Mouse (Mus musculus) macrophage (primary cell): ENCODE measurements around the gene Klk1b11. TPM values are rescaled to one million over a fixed set of nuclear protein-coding genes. Genes with fewer than 3 reads are reported as not detected.

ENCODE experiments used
- polyA plus RNA-seq: library from polyadenylated mRNA; stranded (reverse); fragments of 250-400 nt; gene quantifications from 3 replicates; pipeline ENCODE4 v1.2.4, GENCODE M21; 2018; ENCODE audit warnings: inconsistent platforms

Klk1b11 gene
- polyA plus RNA-seq, 1 experiment from 2014 or later: 17.4 TPM

Other genes with a start within 250 kb of the Klk1b11 start
- not detected in 3 replicates for gene Klk12, start 227.0 kb upstream of the Klk1b11 start, polyA plus RNA-seq
- gene Klk11, start 221.3 kb upstream of the Klk1b11 start, polyA plus RNA-seq: not detected in 3 replicates
- gene Klk10, start 214.8 kb upstream of the Klk1b11 start, polyA plus RNA-seq: not detected in 3 replicates
- gene Klk9, start 204.0 kb upstream of the Klk1b11 start, polyA plus RNA-seq: not detected in 3 replicates
- not detected in 3 replicates for gene Klk8, start 198.3 kb upstream of the Klk1b11 start, polyA plus RNA-seq
- not detected in 3 replicates for gene Klk7, start 184.6 kb upstream of the Klk1b11 start, polyA plus RNA-seq
- gene Klk6, start 171.4 kb upstream of the Klk1b11 start, polyA plus RNA-seq: not detected in 3 replicates
- gene Klk5, start 153.9 kb upstream of the Klk1b11 start, polyA plus RNA-seq: not detected in 3 replicates
- gene Klk4, start 114.7 kb upstream of the Klk1b11 start, polyA plus RNA-seq: not detected in 3 replicates
- gene Klk15, start 62.1 kb upstream of the Klk1b11 start, polyA plus RNA-seq: not detected in 3 replicates
- not detected in 3 replicates for gene Klk1b8, start 45.2 kb upstream of the Klk1b11 start, polyA plus RNA-seq
- 0.91 to 5.8 TPM (median 2.6 TPM) in 3 replicates for gene Klk1b1, start 29.1 kb upstream of the Klk1b11 start, polyA plus RNA-seq
- 0.40 TPM in 1 of 3 replicates, not detected in the others for gene Klk1b9, start 19.8 kb upstream of the Klk1b11 start, polyA plus RNA-seq
- not detected in 3 replicates for gene Klk1b26, start 16.3 kb downstream of the Klk1b11 start, polyA plus RNA-seq
- gene Klk1b27, start 56.4 kb downstream of the Klk1b11 start, polyA plus RNA-seq: 0.66 to 0.87 TPM in 2 of 3 replicates, not detected in the other
- gene Klk1b21, start 106.5 kb downstream of the Klk1b11 start, polyA plus RNA-seq: not detected in 3 replicates
- not detected in 3 replicates for gene Klk1b22, start 116.8 kb downstream of the Klk1b11 start, polyA plus RNA-seq
- gene Klk1b16, start 140.9 kb downstream of the Klk1b11 start, polyA plus RNA-seq: not detected in 3 replicates
- gene Klk1b24, start 192.4 kb downstream of the Klk1b11 start, polyA plus RNA-seq: not detected in 3 replicates
- gene Klk1b3, start 202.3 kb downstream of the Klk1b11 start, polyA plus RNA-seq: not detected in 3 replicates
- gene Klk1b4, start 211.6 kb downstream of the Klk1b11 start, polyA plus RNA-seq: not detected in 3 replicates
- not detected in 3 replicates for gene Klk1b5, start 220.1 kb downstream of the Klk1b11 start, polyA plus RNA-seq
- gene Klk1, start 229.5 kb downstream of the Klk1b11 start, polyA plus RNA-seq: 0.30 TPM in 1 of 3 replicates, not detected in the others
- gene Gm36864, start 240.3 kb downstream of the Klk1b11 start, polyA plus RNA-seq: not detected in 3 replicates